Mouse (Mus musculus) embryonic facial prominence, embryonic 14.5 days (tissue): ENCODE data around the gene Slc4a10. TPM values are rescaled to one million over a fixed set of nuclear protein-coding genes. Genes with fewer than 3 reads are reported as not detected.
A peak's percentile ranks its signal among the peaks of the same experiment; 100 is the strongest.

Source experiments
- ATAC-seq: fragments of 200-750 bp; cut with Nextera tagmentation; 2 replicates; pipeline ENCODE4 v1.8.0; 2017; ENCODE audit warnings: low read depth, moderate number of reproducible peaks, moderate TSS enrichment
- DNase-seq: peaks from one replicate; pipeline ENCODE4 v3.0.0-alpha.2; 2015; ENCODE audit warnings: low spot score
- H3K27ac ChIP-seq: fragments of 300-500 bp; sonication (generic); replicated peaks from 2 replicates; pipeline ENCODE4 v1.5.1; 2014; ENCODE audit warnings: low read depth, mild to moderate bottlenecking, low read length, moderate library complexity
- H3K27me3 ChIP-seq: fragments of 300-500 bp; sonication (generic); replicated peaks from 2 replicates; pipeline ENCODE4 v1.6.1; 2014; ENCODE audit warnings: low read length; ENCODE audit not compliant: control insufficient read depth, insufficient read depth
- H3K36me3 ChIP-seq: fragments of 300-500 bp; sonication (generic); 2 replicates; pipeline ENCODE4 v1.6.1; 2014; ENCODE audit warnings: low read length, mixed read lengths; ENCODE audit not compliant: control insufficient read depth, insufficient read depth
- H3K4me1 ChIP-seq: fragments of 300-500 bp; sonication (generic); 2 replicates; pipeline ENCODE4 v1.6.1; 2014; ENCODE audit warnings: antibody characterized with exemption, low read length; ENCODE audit not compliant: control insufficient read depth, insufficient read depth
- H3K4me2 ChIP-seq: fragments of 300-500 bp; sonication (generic); 2 replicates; pipeline ENCODE4 v1.6.1; 2014; ENCODE audit warnings: low read depth, mild to moderate bottlenecking, low read length, moderate library complexity, mixed read lengths
- H3K4me3 ChIP-seq: fragments of 300-500 bp; sonication (generic); 2 replicates; pipeline ENCODE4 v1.5.1; 2014; ENCODE audit warnings: low read depth, mild to moderate bottlenecking, low read length
- H3K9ac ChIP-seq: fragments of 300-500 bp; sonication (generic); 2 replicates; pipeline ENCODE4 v1.6.1; 2014; ENCODE audit warnings: low read depth, mild to moderate bottlenecking, low read length, moderate library complexity, mixed read lengths
- H3K9me3 ChIP-seq: fragments of 300-500 bp; sonication (generic); 2 replicates; pipeline ENCODE4 v1.6.1; 2016; ENCODE audit warnings: low read length; ENCODE audit not compliant: control insufficient read depth
- WGBS: fragments of 180-500 bp; shearing (Covaris S2); extraction: QIAGEN DNeasy Blood & Tissue Kit; methylation state at CpG from one replicate; pipeline ENCODE4 v1.1.7; 2014; 5-methylcytosine and 5-hydroxymethylcytosine counted together
- polyA plus RNA-seq: library from polyadenylated mRNA; unstranded; fragments of >200 nt; fragmentation: Nextera tagmentation; extraction: Ambion mirVana; gene quantifications from 2 replicates; pipeline ENCODE4 v1.2.1, GENCODE M21; 2014

The Slc4a10 gene
- polyA plus RNA-seq, 1 experiment from 2014 or later, result 1.7 TPM

GRCm38 (mm10) chr2:62362211-62362610 lies 315.9 kb downstream of the Slc4a10 start:
- no peaks in the 10 kb centered on the region for H3K4me1 ChIP-seq
- WGBS, result 84% methylated on average over 9 of the region's 9 CpGs
- H3K4me3 ChIP-seq, result no peak overlapping the region
- H3K4me2 ChIP-seq, result no peak overlapping the region
- no peaks in the 10 kb centered on the region for H3K36me3 ChIP-seq
- H3K27me3 ChIP-seq, result no peaks in the 10 kb centered on the region
- H3K9me3 ChIP-seq, result no peaks in the 10 kb centered on the region
- no peak overlapping the region for H3K27ac ChIP-seq
- DNase-seq (peak; percentile 56), ATAC-seq (no peak; the same call in 1 of the 2 replicates)
- no peak overlapping the region for H3K9ac ChIP-seq

GRCm38 (mm10) chr2:62363606-62364005 lies 317.3 kb downstream of the Slc4a10 start:
- no peaks in the 10 kb centered on the region for H3K36me3 ChIP-seq
- no peaks in the 10 kb centered on the region for H3K9me3 ChIP-seq
- ATAC-seq (no peak), DNase-seq (no peak)
- WGBS, result 87% methylated on average over 4 of the region's 4 CpGs
- no peak overlapping the region for H3K27ac ChIP-seq
- no peaks in the 10 kb centered on the region for H3K4me1 ChIP-seq
- H3K4me3 ChIP-seq, result no peak overlapping the region
- no peak overlapping the region for H3K4me2 ChIP-seq
- no peak overlapping the region for H3K9ac ChIP-seq
- H3K27me3 ChIP-seq, result no peaks in the 10 kb centered on the region

DNA sequence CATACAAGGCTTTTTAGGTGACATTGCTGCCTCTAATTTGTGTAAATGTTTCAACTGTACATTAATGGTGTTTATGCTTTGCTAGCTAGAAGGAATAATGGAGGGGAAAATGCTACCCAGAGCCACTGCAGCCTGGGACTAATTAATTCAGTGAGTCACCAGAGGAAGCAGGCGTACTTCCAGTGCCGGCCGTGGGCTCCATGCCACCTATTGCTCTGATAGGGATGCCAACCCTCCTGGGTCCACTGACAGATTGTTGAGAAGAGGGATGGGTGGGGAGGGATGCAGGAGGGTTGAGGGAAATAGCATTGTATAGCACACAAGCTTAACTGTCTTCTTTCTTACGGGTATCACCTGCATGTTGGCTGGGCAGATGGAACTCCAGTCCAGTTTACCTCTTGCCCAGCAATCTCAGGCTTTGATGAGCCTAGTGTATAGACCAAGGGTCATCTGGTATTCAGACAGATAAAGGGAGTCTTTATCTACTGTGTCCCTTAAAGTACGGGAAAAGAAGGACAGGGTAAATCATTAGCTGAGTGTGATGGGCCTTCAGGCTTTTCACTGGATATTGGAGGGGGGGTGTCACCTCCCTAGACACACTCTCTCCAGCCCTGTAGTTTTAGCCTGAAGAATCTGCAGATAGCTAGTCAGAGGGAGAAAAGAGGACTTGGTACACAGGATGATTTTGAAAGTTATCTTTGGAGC lies 322.2 kb downstream of the Slc4a10 start:
- H3K27me3 ChIP-seq, result no peaks in the 10 kb centered on the region
- H3K4me1 ChIP-seq, result no peaks in the 10 kb centered on the region
- WGBS, result 68% methylated on average over 5 of the region's 5 CpGs
- H3K36me3 ChIP-seq, result no peaks in the 10 kb centered on the region
- no peak overlapping the region for H3K4me2 ChIP-seq
- H3K9ac ChIP-seq, result no peak overlapping the region
- H3K9me3 ChIP-seq, result no peaks in the 10 kb centered on the region
- H3K4me3 ChIP-seq, result no peak overlapping the region
- DNase-seq, result no peak
- no peak for ATAC-seq
- H3K27ac ChIP-seq, result no peak overlapping the region

GRCm38 (mm10) chr2:62370048-62370447 lies 323.8 kb downstream of the Slc4a10 start:
- ATAC-seq, result no peak
- WGBS, result 82% methylated on average over 2 of the region's 2 CpGs

DNA sequence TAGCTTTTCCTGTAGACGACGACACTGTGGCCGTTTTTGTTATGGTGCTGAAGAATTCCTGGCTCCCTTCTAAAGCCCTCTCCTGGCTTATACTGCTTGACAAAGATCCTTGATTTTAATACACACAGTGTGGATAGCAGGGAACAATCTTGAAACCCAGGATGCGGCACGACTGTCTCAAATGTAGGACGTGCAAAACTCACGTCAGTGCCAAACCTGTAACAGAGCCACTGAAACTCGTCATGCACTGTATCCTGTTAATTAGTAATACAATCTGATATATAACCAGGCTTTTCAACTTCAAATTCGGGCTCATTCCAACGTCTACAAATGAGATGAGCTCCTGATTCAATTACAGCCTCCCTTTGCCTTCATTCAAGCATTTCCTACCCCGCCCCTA lies 327.4 kb downstream of the Slc4a10 start:
- H3K9ac ChIP-seq, result no peak overlapping the region
- 60% methylated on average over 11 of the region's 11 CpGs for WGBS
- H3K27ac ChIP-seq, result no peak overlapping the region
- DNase-seq (no peak), ATAC-seq (no peak)
- H3K4me3 ChIP-seq, result no peak overlapping the region
- H3K27me3 ChIP-seq, result no peaks in the 10 kb centered on the region
- no peaks in the 10 kb centered on the region for H3K36me3 ChIP-seq
- H3K4me1 ChIP-seq, result no peaks in the 10 kb centered on the region
- no peaks in the 10 kb centered on the region for H3K9me3 ChIP-seq
- no peak overlapping the region for H3K4me2 ChIP-seq

More at GRCm38 (mm10) chr2:62370048-62370447, 323.8 kb downstream of the Slc4a10 start:
- no peaks in the 10 kb centered on the region for H3K4me1 ChIP-seq
- no peak overlapping the region for H3K27ac ChIP-seq
- H3K36me3 ChIP-seq, result no peaks in the 10 kb centered on the region
- no peaks in the 10 kb centered on the region for H3K27me3 ChIP-seq
- H3K4me2 ChIP-seq, result no peak overlapping the region
- DNase-seq, result no peak
- H3K4me3 ChIP-seq, result no peak overlapping the region
- no peak overlapping the region for H3K9ac ChIP-seq
- no peaks in the 10 kb centered on the region for H3K9me3 ChIP-seq

Other genes with a start within 250 kb of the Slc4a10 start
- 0.24 and 0.38 TPM in 2 replicates for gene Tbr1, start 243.5 kb upstream of the Slc4a10 start, polyA plus RNA-seq